Mouse (Mus musculus) midbrain, embryonic 16.5 days (tissue): Measurements from ENCODE around the gene Rtp3. TPM values are rescaled to one million over a fixed set of nuclear protein-coding genes. Genes with fewer than 3 reads are reported as not detected.

Experiments
- ATAC-seq: fragments of 200-750 bp; cut with Nextera tagmentation; 2 replicates; pipeline ENCODE4 v1.8.0; 2017; ENCODE audit warnings: moderate TSS enrichment
- H3K27ac ChIP-seq: fragments of 300-500 bp; sonication (generic); 2 replicates; pipeline ENCODE4 v1.5.1; 2014; ENCODE audit warnings: mild to moderate bottlenecking, low read length, mixed read lengths
- H3K27me3 ChIP-seq: fragments of 300-500 bp; sonication (generic); 2 replicates; pipeline ENCODE4 v1.6.1; 2014; ENCODE audit warnings: low read depth, low read length, mixed read lengths; ENCODE audit not compliant: control insufficient read depth, insufficient read depth
- H3K36me3 ChIP-seq: fragments of 300-500 bp; sonication (generic); 2 replicates; pipeline ENCODE4 v1.6.1; 2014; ENCODE audit warnings: mild to moderate bottlenecking, low read length, moderate library complexity, mixed read lengths; ENCODE audit not compliant: control insufficient read depth, insufficient read depth
- H3K4me1 ChIP-seq: fragments of 300-500 bp; sonication (generic); 2 replicates; pipeline ENCODE4 v1.6.1; 2014; ENCODE audit warnings: mild to moderate bottlenecking, low read length, mixed read lengths; ENCODE audit not compliant: control insufficient read depth, insufficient read depth
- H3K4me2 ChIP-seq: fragments of 300-500 bp; sonication (generic); 2 replicates; pipeline ENCODE4 v1.6.1; 2014; ENCODE audit warnings: mild to moderate bottlenecking, low read length, mixed read lengths
- H3K4me3 ChIP-seq: fragments of 300-500 bp; sonication (generic); 2 replicates; pipeline ENCODE4 v1.5.1; 2014; ENCODE audit warnings: low read depth, mild to moderate bottlenecking, low read length, moderate library complexity, mixed read lengths
- H3K9ac ChIP-seq: fragments of 300-500 bp; sonication (generic); 2 replicates; pipeline ENCODE4 v1.6.1; 2014; ENCODE audit warnings: low read depth, low read length, mixed read lengths
- H3K9me3 ChIP-seq: fragments of 300-500 bp; sonication (generic); replicated peaks from 2 replicates; pipeline ENCODE4 v1.6.1; 2014; ENCODE audit warnings: mild to moderate bottlenecking, low read length, mixed read lengths; ENCODE audit not compliant: control insufficient read depth, poor library complexity, severe bottlenecking
- WGBS: fragments of 180-500 bp; shearing (Covaris S2); extraction: QIAGEN DNeasy Blood & Tissue Kit; methylation state at CpG from one replicate; pipeline ENCODE4 v1.1.7; 2014; 5-methylcytosine and 5-hydroxymethylcytosine counted together
- polyA plus RNA-seq: library from polyadenylated mRNA; unstranded; fragments of >200 nt; fragmentation: Nextera tagmentation; extraction: Ambion mirVana; gene quantifications from 2 replicates; pipeline ENCODE4 v1.2.1, GENCODE M21; 2015

Gene Rtp3
- polyA plus RNA-seq, 1 experiment from 2014 or later: 0.20 TPM

DNA sequence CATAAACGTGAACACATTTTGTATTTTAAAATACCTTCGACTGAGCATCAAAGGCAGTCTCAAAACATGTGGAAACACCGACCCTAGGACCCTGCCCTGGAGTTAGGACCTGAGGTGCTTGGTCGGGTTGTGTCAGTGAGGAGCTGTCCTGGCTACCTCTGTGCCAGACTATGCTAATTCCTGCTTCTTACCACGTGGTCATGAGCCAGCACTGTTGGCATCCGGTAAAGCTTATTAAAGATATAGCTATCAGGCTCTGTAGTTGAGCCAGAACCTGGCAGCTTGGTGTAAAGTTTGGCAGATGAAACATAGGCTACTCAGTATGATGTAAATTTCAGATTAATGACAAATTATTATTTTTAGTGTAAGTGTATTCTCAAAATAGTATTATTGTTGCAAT lies 38.0 kb downstream of the Rtp3 start:
- Histone ChIP-seq H3K4me1 (peaks cover 4% of the 10 kb centered on the region), H3K9me3 (no peaks in the 10 kb centered on the region), H3K27me3 (no peaks in the 10 kb centered on the region), H3K27ac (no peak overlapping the region), H3K4me2 (no peak overlapping the region), H3K4me3 (no peak overlapping the region), H3K9ac (no peak overlapping the region), H3K36me3 (no peaks in the 10 kb centered on the region)
- 60% methylated on average over 6 of the region's 6 CpGs for WGBS
- ATAC-seq: no peak

DNA sequence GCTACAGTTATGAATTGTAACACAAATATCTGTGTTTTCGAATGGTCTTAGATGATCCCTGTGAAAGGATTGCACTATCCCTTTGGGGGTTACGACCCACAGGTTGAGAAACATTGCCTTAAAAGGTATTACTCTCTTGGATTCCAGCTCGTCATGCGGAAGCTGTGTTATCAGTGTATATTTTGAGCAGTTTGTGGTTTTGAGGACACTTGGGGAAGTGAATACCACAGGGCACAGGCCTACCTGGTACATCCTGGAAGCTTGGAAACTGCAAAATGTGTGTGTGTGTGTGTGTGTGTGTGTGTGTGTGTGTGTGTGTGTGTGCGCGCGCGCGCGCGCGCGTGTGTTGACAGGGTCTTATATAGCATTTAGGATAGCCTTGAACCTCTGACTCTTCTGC lies 38.5 kb downstream of the Rtp3 start:
- H3K36me3 ChIP-seq: no peaks in the 10 kb centered on the region
- no peak overlapping the region for H3K9ac ChIP-seq
- no peaks in the 10 kb centered on the region for H3K27me3 ChIP-seq
- no peak for ATAC-seq
- peaks cover 4% of the 10 kb centered on the region for H3K4me1 ChIP-seq
- no peak overlapping the region for H3K27ac ChIP-seq
- WGBS: 92% methylated on average over 13 of the region's 13 CpGs
- H3K9me3 ChIP-seq: no peaks in the 10 kb centered on the region
- H3K4me2 ChIP-seq: no peak overlapping the region
- H3K4me3 ChIP-seq: no peak overlapping the region

DNA sequence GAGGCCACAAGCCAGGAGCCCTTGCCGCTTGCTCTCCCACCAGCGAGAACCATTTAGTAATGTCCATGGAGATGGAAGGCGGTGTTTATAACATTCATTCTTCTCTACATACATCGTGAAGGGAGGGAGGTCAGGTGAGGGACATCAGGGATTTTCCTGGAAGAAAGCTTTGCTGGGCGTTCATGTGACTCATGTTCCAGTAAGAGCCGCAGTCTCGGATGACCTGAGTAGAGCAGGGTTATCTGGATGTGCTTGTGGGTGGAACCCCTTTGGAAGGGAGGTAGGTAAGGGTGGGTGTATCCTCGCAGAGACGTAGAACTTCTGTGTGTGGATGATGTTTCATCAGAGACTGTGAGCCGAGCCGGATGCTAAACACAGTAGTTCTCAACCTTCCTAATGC lies 39.0 kb downstream of the Rtp3 start, which contains the start of gene Lrrc2:
Gene Lrrc2, plus strand, starts transcription at position 149 of the 400 bp plus-strand sequence.
- Histone ChIP-seq H3K27me3 (no peaks in the 10 kb centered on the region), H3K27ac (no peak within 1 kb of the TSS), H3K4me2 (no peak within 1 kb of the TSS), H3K4me1 (peaks cover 4% of the 10 kb centered on the region), H3K9ac (no peak within 1 kb of the TSS), H3K4me3 (no peak within 1 kb of the TSS), H3K9me3 (no peaks in the 10 kb centered on the region), H3K36me3 (no peaks in the 10 kb centered on the region)
- ATAC-seq: no peak
- WGBS: 92% methylated on average over 11 of the region's 11 CpGs

DNA sequence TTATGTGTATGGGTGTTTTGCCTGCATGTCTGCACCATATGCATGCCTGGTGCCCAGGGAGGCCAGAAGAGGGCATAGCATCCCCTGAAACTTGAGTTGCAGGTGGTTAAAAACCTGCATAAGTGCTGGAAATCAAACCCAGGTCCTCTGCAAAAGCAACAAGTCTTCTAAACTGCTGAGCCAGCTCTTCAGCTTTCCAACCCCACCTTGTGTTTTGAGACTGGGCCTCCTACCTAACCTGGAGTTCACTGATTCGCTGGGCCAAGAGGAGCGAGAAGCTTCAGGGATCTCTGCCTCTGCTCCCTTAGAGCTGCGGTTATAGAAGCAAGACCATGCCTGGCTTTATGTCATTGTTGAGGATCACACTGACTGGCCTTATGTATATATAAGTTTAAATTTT lies 40.3 kb downstream of the Rtp3 start:
- H3K9me3 ChIP-seq: no peaks in the 10 kb centered on the region
- H3K4me1 ChIP-seq: peaks cover 4% of the 10 kb centered on the region
- no peak overlapping the region for H3K4me3 ChIP-seq
- no peak overlapping the region for H3K27ac ChIP-seq
- no peaks in the 10 kb centered on the region for H3K36me3 ChIP-seq
- peaks cover 2% of the 10 kb centered on the region; the same call in 1 of the 2 replicates for H3K27me3 ChIP-seq
- WGBS: 96% methylated on average over 3 of the region's 3 CpGs
- H3K4me2 ChIP-seq: no peak overlapping the region
- H3K9ac ChIP-seq: no peak overlapping the region
- no peak for ATAC-seq

DNA sequence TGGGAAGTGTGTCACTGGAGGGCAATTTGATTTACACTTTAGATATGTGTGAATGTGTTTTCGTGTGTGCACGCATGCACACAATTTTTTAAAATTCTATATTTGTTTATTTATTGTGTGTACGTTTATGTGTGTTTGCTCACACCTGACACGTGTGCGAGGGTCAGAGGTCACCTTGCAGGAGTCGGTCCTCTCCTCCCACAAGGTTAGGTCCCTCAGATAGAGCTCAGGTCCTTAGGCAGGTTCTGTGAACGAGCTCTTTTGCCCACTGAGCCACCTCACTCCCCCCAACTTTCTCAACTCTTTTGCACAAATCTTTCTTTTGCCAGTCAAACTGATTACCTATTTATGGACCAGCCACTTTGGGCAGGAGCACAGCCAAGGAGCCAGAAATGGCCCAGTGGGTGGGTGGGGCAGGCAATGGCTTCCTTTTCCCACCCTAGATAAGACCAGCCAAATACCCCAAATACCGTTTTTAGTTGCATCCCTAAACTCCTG lies 41.5 kb downstream of the Rtp3 start:
- H3K4me1 ChIP-seq: peaks cover 4% of the 10 kb centered on the region
- H3K9ac ChIP-seq: no peak overlapping the region
- no peaks in the 10 kb centered on the region for H3K36me3 ChIP-seq
- no peak overlapping the region for H3K27ac ChIP-seq
- H3K9me3 ChIP-seq: no peaks in the 10 kb centered on the region
- no peak for ATAC-seq
- 63% methylated on average over 8 of the region's 8 CpGs for WGBS
- H3K4me2 ChIP-seq: no peak overlapping the region
- H3K27me3 ChIP-seq: peaks cover 2% of the 10 kb centered on the region; the same call in 1 of the 2 replicates
- H3K4me3 ChIP-seq: no peak overlapping the region

DNA sequence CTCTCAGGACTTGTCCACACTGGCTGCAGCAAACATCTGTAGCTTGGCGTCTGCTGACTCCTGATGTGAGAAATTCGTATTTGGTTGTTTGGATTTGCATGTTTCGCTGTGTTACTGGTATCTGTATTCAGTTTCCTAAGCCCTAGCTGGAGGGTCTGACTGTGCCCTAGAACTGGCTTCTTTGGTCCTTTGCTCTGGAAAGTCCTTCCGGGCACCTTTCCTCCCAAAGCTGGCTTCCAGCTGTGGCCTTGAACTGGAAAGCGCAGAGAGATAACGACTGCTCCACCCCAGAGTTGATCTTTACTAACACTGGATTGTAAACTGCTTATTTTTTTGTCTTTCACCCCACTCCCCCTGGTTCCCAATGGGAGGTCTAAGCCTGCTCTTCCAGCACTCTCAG lies 42.5 kb downstream of the Rtp3 start:
- H3K36me3 ChIP-seq: no peaks in the 10 kb centered on the region
- H3K27me3 ChIP-seq: peaks cover 2% of the 10 kb centered on the region; the same call in 1 of the 2 replicates
- no peak overlapping the region for H3K9ac ChIP-seq
- H3K4me1 ChIP-seq: peaks cover 2% of the 10 kb centered on the region
- ATAC-seq: no peak
- no peak overlapping the region for H3K27ac ChIP-seq
- H3K4me3 ChIP-seq: no peak overlapping the region
- no peak overlapping the region for H3K4me2 ChIP-seq
- no peaks in the 10 kb centered on the region for H3K9me3 ChIP-seq
- WGBS: 32% methylated on average over 6 of the region's 6 CpGs

DNA sequence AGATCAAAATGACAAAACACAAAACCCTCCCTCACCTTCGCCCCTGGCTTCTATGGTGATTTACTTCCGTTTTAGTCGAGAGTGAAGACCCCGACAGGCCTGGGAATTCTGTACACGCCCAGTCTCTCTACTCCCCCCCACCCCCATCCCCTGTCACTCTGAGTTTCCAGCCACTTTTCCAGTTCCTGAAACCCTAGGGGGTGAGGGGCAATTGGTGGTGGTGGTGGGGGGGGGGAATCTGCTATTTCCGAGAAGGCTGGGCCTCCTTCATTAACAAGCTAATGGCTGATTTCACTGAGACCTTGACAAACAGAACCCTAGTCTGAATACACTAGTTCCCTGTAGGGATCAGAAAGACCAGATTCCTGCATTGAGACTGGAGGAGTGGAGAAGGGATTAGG lies 43.1 kb downstream of the Rtp3 start:
- no peaks in the 10 kb centered on the region for H3K36me3 ChIP-seq
- no peaks in the 10 kb centered on the region for H3K9me3 ChIP-seq
- no peak for ATAC-seq
- no peak overlapping the region for H3K4me3 ChIP-seq
- H3K4me1 ChIP-seq: no peaks in the 10 kb centered on the region
- H3K4me2 ChIP-seq: no peak overlapping the region
- 3% methylated on average over 6 of the region's 6 CpGs for WGBS
- no peak overlapping the region for H3K9ac ChIP-seq
- H3K27me3 ChIP-seq: peaks cover 2% of the 10 kb centered on the region; the same call in 1 of the 2 replicates
- H3K27ac ChIP-seq: no peak overlapping the region

DNA sequence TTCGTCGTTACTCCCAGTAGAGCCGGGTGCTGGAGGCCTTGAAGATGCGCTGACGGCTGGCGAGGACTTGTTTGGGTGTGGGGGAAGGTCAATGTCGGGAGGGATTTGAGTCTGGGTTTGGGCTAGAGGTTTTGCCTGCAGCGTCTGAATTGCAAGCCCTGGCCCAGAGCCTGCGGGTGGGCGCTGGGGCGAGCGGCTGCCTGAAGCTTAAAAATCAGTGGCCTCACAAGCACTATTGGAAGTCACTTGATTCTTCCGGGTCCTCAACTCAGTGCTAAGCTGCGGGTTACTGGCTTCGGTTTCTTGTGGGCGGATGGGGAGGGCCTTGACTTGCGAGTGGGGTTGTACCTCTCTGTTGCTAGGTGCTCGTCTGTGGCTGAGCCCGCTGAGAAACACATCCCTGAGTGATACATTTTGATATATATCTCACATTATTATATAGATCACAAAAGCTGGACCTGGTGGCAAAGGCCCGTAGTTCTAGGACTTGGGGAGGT lies 43.8 kb downstream of the Rtp3 start:
- no peak for ATAC-seq
- no peak overlapping the region for H3K4me2 ChIP-seq
- no peak overlapping the region for H3K9ac ChIP-seq
- H3K9me3 ChIP-seq: no peaks in the 10 kb centered on the region
- H3K27me3 ChIP-seq: peaks cover 2% of the 10 kb centered on the region; the same call in 1 of the 2 replicates
- no peaks in the 10 kb centered on the region for H3K36me3 ChIP-seq
- WGBS: 7% methylated on average over 20 of the region's 20 CpGs
- H3K27ac ChIP-seq: no peak overlapping the region
- no peaks in the 10 kb centered on the region for H3K4me1 ChIP-seq
- H3K4me3 ChIP-seq: no peak overlapping the region

DNA sequence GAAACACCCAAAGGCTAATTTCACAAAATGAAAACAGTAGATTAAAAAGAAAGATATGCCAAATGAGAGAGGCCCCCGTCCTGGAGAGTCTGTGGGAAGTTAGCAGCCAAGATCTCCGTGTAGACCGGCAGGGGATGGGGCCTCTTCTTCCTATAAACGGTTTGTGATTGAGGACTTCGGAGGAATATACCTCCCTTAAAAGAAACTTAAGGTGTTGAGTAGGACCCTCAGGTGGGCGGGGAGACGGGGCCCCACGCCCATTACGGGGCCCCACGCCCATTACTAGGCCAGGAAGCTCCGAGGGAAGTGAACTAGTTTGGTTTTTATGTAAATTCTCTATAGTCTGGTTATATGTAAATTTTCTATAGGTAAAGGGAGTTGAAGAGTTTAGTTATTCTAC lies 44.5 kb downstream of the Rtp3 start, which contains the start of gene Tdgf1:
Gene Tdgf1, minus strand, starts transcription at position 233 of the 400 bp plus-strand sequence.
- no peak within 1 kb of the TSS for H3K4me2 ChIP-seq
- 20% methylated on average over 11 of the region's 11 CpGs for WGBS

More for the DNA sequence above, 44.5 kb downstream of the Rtp3 start, which contains the start of gene Tdgf1:
- H3K9ac ChIP-seq: no peak within 1 kb of the TSS
- H3K27me3 ChIP-seq: peaks cover 2% of the 10 kb centered on the region; the same call in 1 of the 2 replicates
- no peaks in the 10 kb centered on the region for H3K4me1 ChIP-seq
- H3K9me3 ChIP-seq: no peaks in the 10 kb centered on the region
- H3K4me3 ChIP-seq: no peak within 1 kb of the TSS
- no peaks in the 10 kb centered on the region for H3K36me3 ChIP-seq
- no peak for ATAC-seq
- no peak within 1 kb of the TSS for H3K27ac ChIP-seq
